Mouse (Mus musculus) testis, adult 2 months (tissue): ENCODE results near the gene Tbc1d9.

ENCODE experiments used
- CTCF ChIP-seq: fragments of 200-500 bp; IDR thresholded peaks from 2 replicates; pipeline ENCODE4 v1.5.1; 2012; ENCODE audit warnings: low read depth, mild to moderate bottlenecking, inconsistent platforms, low read length, moderate library complexity; ENCODE audit not compliant: control insufficient read depth, insufficient read depth, insufficient replicate concordance
- POLR2A ChIP-seq: fragments of 200-500 bp; IDR thresholded peaks from 2 replicates; pipeline ENCODE4 v1.6.1; 2012; ENCODE audit warnings: low read depth, mild to moderate bottlenecking, inconsistent platforms, low read length, moderate library complexity; ENCODE audit not compliant: control insufficient read depth

- TF ChIP-seq POLR2A, result no peak
- no peak for TF ChIP-seq CTCF
Observed at GRCm38 (mm10) chr8:83220746-83221145, 55.6 kb downstream of the Tbc1d9 start.
